Mouse (Mus musculus): ENCODE measurements around the gene Cmtr1. TPM values are rescaled to one million over a fixed set of nuclear protein-coding genes. Genes with fewer than 3 reads are reported as not detected.

Gene Cmtr1
- polyA plus RNA-seq, 1 experiment = 90.6 TPM

GRCm38 (mm10) chr17:29678526-29678925 lies 18.1 kb downstream of the Cmtr1 start:
- Histone ChIP-seq H3K27ac (ENCODE audit: control insufficient read depth, insufficient read depth, low read depth, low read length, poor library complexity) (peak overlapping the region; percentile 26; the same call in 1 of the 2 replicates), H3K4me1 (ENCODE audit: control insufficient read depth, insufficient read depth, low read length) (peaks cover 8% of the 10 kb centered on the region), H3K4me3 (replicated peaks; ENCODE audit: control insufficient read depth, low read depth, low read length) (no peak overlapping the region)
- 85% methylated on average over 8 of the region's 8 CpGs for WGBS
- no peak for TF ChIP-seq CTCF (IDR thresholded peaks at IDR 0.05; ENCODE audit: control insufficient read depth, insufficient read depth, low read length)

- TF ChIP-seq CTCF (IDR thresholded peaks at IDR 0.05; ENCODE audit: control insufficient read depth, insufficient read depth, low read length) (no peak), POLR2A (IDR thresholded peaks at IDR 0.05; ENCODE audit: borderline replicate concordance, control insufficient read depth, low read depth, low read length) (no peak)
- Histone ChIP-seq H3K27ac (ENCODE audit: control insufficient read depth, insufficient read depth, low read depth, low read length, poor library complexity) (peak overlapping the region; percentile 46; the same call in 1 of the 2 replicates), H3K4me3 (replicated peaks; ENCODE audit: control insufficient read depth, low read depth, low read length) (peak overlapping the region; percentile 59), H3K4me1 (ENCODE audit: control insufficient read depth, insufficient read depth, low read length) (peaks cover 5% of the 10 kb centered on the region)
- 74% methylated on average over 6 of the region's 6 CpGs for WGBS
Observed at GRCm38 (mm10) chr17:29679038-29679767, 18.8 kb downstream of the Cmtr1 start.

GRCm38 (mm10) chr17:29680174-29680573 lies 19.8 kb downstream of the Cmtr1 start:
- 88% methylated on average over 2 of the region's 2 CpGs for WGBS

GRCm38 (mm10) chr17:29680921-29681320 lies 20.5 kb downstream of the Cmtr1 start:
- no peak for TF ChIP-seq CTCF (IDR thresholded peaks at IDR 0.05; ENCODE audit: control insufficient read depth, insufficient read depth, low read length)
- TF ChIP-seq POLR2A (IDR thresholded peaks at IDR 0.05; ENCODE audit: borderline replicate concordance, control insufficient read depth, low read depth, low read length) = no peak
- H3K4me1 ChIP-seq (ENCODE audit: control insufficient read depth, insufficient read depth, low read length) = peaks cover 7% of the 10 kb centered on the region
- H3K4me3 ChIP-seq (replicated peaks; ENCODE audit: control insufficient read depth, low read depth, low read length) = no peak overlapping the region
- peak overlapping the region; percentile 50; the same call in 1 of the 2 replicates for H3K27ac ChIP-seq (ENCODE audit: control insufficient read depth, insufficient read depth, low read depth, low read length, poor library complexity)
- WGBS = 37% methylated on average over 2 of the region's 2 CpGs

More at GRCm38 (mm10) chr17:29680174-29680573, 19.8 kb downstream of the Cmtr1 start:
- Histone ChIP-seq H3K4me3 (replicated peaks; ENCODE audit: control insufficient read depth, low read depth, low read length) (no peak overlapping the region), H3K27ac (ENCODE audit: control insufficient read depth, insufficient read depth, low read depth, low read length, poor library complexity) (peak overlapping the region; percentile 50; the same call in 1 of the 2 replicates), H3K4me1 (ENCODE audit: control insufficient read depth, insufficient read depth, low read length) (peaks cover 7% of the 10 kb centered on the region)
- TF ChIP-seq CTCF (IDR thresholded peaks at IDR 0.05; ENCODE audit: control insufficient read depth, insufficient read depth, low read length) = no peak
- no peak for TF ChIP-seq POLR2A (IDR thresholded peaks at IDR 0.05; ENCODE audit: borderline replicate concordance, control insufficient read depth, low read depth, low read length)

- Histone ChIP-seq H3K4me1 (ENCODE audit: control insufficient read depth, insufficient read depth, low read length) (peaks cover 7% of the 10 kb centered on the region), H3K4me3 (replicated peaks; ENCODE audit: control insufficient read depth, low read depth, low read length) (no peak overlapping the region), H3K27ac (ENCODE audit: control insufficient read depth, insufficient read depth, low read depth, low read length, poor library complexity) (peak overlapping the region; percentile 50; the same call in 1 of the 2 replicates)
- WGBS = 87% methylated on average over 9 of the region's 9 CpGs
- TF ChIP-seq CTCF (IDR thresholded peaks at IDR 0.05; ENCODE audit: control insufficient read depth, insufficient read depth, low read length) = peak; percentile 21; the same call in 1 of the 2 replicates
- TF ChIP-seq POLR2A (IDR thresholded peaks at IDR 0.05; ENCODE audit: borderline replicate concordance, control insufficient read depth, low read depth, low read length) = no peak
Observed at GRCm38 (mm10) chr17:29681669-29682068, 21.3 kb downstream of the Cmtr1 start.

- H3K4me1 ChIP-seq (ENCODE audit: control insufficient read depth, insufficient read depth, low read length) = peaks cover 8% of the 10 kb centered on the region
- TF ChIP-seq CTCF (IDR thresholded peaks at IDR 0.05; ENCODE audit: control insufficient read depth, insufficient read depth, low read length) (no peak), POLR2A (IDR thresholded peaks at IDR 0.05; ENCODE audit: borderline replicate concordance, control insufficient read depth, low read depth, low read length) (no peak)
- 93% methylated on average over 7 of the region's 7 CpGs for WGBS
- no peak overlapping the region for H3K4me3 ChIP-seq (replicated peaks; ENCODE audit: control insufficient read depth, low read depth, low read length)
- no peak overlapping the region for H3K27ac ChIP-seq (ENCODE audit: control insufficient read depth, insufficient read depth, low read depth, low read length, poor library complexity)
Observed at GRCm38 (mm10) chr17:29682261-29682660, 21.9 kb downstream of the Cmtr1 start.

- no peak overlapping the region for H3K27ac ChIP-seq (ENCODE audit: control insufficient read depth, insufficient read depth, low read depth, low read length, poor library complexity)
- H3K4me1 ChIP-seq (ENCODE audit: control insufficient read depth, insufficient read depth, low read length) = peaks cover 10% of the 10 kb centered on the region
- 93% methylated on average over 2 of the region's 2 CpGs for WGBS
- H3K4me3 ChIP-seq (replicated peaks; ENCODE audit: control insufficient read depth, low read depth, low read length) = no peak overlapping the region
- TF ChIP-seq POLR2A (IDR thresholded peaks at IDR 0.05; ENCODE audit: borderline replicate concordance, control insufficient read depth, low read depth, low read length) (no peak), CTCF (IDR thresholded peaks at IDR 0.05; ENCODE audit: control insufficient read depth, insufficient read depth, low read length) (no peak)
Observed at GRCm38 (mm10) chr17:29683127-29683526, 22.7 kb downstream of the Cmtr1 start.

GRCm38 (mm10) chr17:29684275-29684674 lies 23.9 kb downstream of the Cmtr1 start:
- peak overlapping the region; percentile 33; the same call in 1 of the 2 replicates for H3K27ac ChIP-seq (ENCODE audit: control insufficient read depth, insufficient read depth, low read depth, low read length, poor library complexity)
- H3K4me3 ChIP-seq (replicated peaks; ENCODE audit: control insufficient read depth, low read depth, low read length) = no peak overlapping the region
- WGBS = 70% methylated on average over 4 of the region's 4 CpGs
- TF ChIP-seq CTCF (IDR thresholded peaks at IDR 0.05; ENCODE audit: control insufficient read depth, insufficient read depth, low read length) = no peak
- no peak for TF ChIP-seq POLR2A (IDR thresholded peaks at IDR 0.05; ENCODE audit: borderline replicate concordance, control insufficient read depth, low read depth, low read length)
- H3K4me1 ChIP-seq (ENCODE audit: control insufficient read depth, insufficient read depth, low read length) = peaks cover 10% of the 10 kb centered on the region
